Mouse (Mus musculus) stomach, embryonic 16.5 days (tissue): Measurements from ENCODE around the gene Arrb1. TPM values are rescaled to one million over a fixed set of nuclear protein-coding genes. Genes with fewer than 3 reads are reported as not detected.

Source experiments
- ATAC-seq: fragments of 200-750 bp; cut with Nextera tagmentation; 2 replicates; pipeline ENCODE4 v1.8.0; 2017; ENCODE audit warnings: moderate number of reproducible peaks, moderate TSS enrichment; ENCODE audit not compliant: insufficient read depth, low FRiP score
- H3K27ac ChIP-seq: fragments of 300-500 bp; sonication (generic); 2 replicates; pipeline ENCODE4 v1.5.1; 2014; ENCODE audit warnings: low read length
- H3K27me3 ChIP-seq: fragments of 300-500 bp; sonication (generic); 2 replicates; pipeline ENCODE4 v1.6.1; 2014; ENCODE audit warnings: low read length, control low read depth, mixed read lengths; ENCODE audit not compliant: control insufficient read depth, insufficient read depth
- H3K36me3 ChIP-seq: fragments of 300-500 bp; sonication (generic); 2 replicates; pipeline ENCODE4 v1.6.1; 2014; ENCODE audit warnings: low read length; ENCODE audit not compliant: control insufficient read depth, insufficient read depth
- H3K4me1 ChIP-seq: fragments of 300-500 bp; sonication (generic); 2 replicates; pipeline ENCODE4 v1.6.1; 2014; ENCODE audit warnings: low read length, control low read depth, mixed read lengths; ENCODE audit not compliant: control insufficient read depth, insufficient read depth
- H3K4me2 ChIP-seq: fragments of 300-500 bp; sonication (generic); 2 replicates; pipeline ENCODE4 v1.6.1; 2014; ENCODE audit warnings: low read depth, low read length, mixed read lengths
- H3K4me3 ChIP-seq: fragments of 300-500 bp; sonication (generic); replicated peaks from 2 replicates; pipeline ENCODE4 v1.5.1; 2014; ENCODE audit warnings: mild to moderate bottlenecking, low read length
- H3K9ac ChIP-seq: fragments of 300-500 bp; sonication (generic); 2 replicates; pipeline ENCODE4 v1.6.1; 2014; ENCODE audit warnings: low read length
- H3K9me3 ChIP-seq: fragments of 300-500 bp; sonication (generic); replicated peaks from 2 replicates; pipeline ENCODE4 v1.6.1; 2016; ENCODE audit warnings: low read length, control low read depth; ENCODE audit not compliant: control insufficient read depth
- WGBS: fragments of 180-500 bp; shearing (Covaris S2); extraction: QIAGEN DNeasy Blood & Tissue Kit; methylation state at CpG from one replicate; pipeline ENCODE4 v1.1.7; 2014; 5-methylcytosine and 5-hydroxymethylcytosine counted together
- polyA plus RNA-seq: library from polyadenylated mRNA; unstranded; fragments of >200 nt; fragmentation: Nextera tagmentation; extraction: Ambion mirVana; gene quantifications from 2 replicates; pipeline ENCODE4 v1.2.1, GENCODE M21; 2015

The Arrb1 gene
- polyA plus RNA-seq, 1 experiment from 2014 or later, result 13.6 TPM

- Histone ChIP-seq H3K4me1 (peaks cover 10% of the 10 kb centered on the region; the same call in 1 of the 2 replicates), H3K4me2 (no peak overlapping the region), H3K4me3 (no peak overlapping the region), H3K36me3 (no peaks in the 10 kb centered on the region), H3K9me3 (no peaks in the 10 kb centered on the region), H3K27me3 (no peaks in the 10 kb centered on the region), H3K27ac (no peak overlapping the region), H3K9ac (no peak overlapping the region)
- ATAC-seq, result no peak
- 68% methylated on average over 9 of the region's 9 CpGs for WGBS
These were observed 19.0 kb upstream of the Arrb1 start for GRCm38 (mm10) chr7:99516092-99516813.

DNA sequence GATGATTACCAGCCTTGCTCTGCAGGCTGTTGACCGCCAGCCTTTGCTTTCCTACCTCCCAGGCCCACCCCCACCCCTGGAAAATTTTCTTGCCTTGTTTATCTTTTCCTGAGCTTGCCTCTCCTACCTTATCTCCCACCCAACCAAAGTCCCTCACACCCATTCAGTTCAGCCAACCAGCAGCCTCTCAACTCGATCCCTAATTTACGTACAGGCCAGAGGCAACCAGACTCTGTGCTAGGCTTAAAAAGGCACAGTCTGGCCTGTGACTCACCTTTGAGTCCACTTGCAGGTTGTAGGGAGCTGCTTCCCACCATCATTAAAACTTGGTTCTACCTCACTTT is 18.5 kb upstream of the Arrb1 start:
- no peaks in the 10 kb centered on the region for H3K27me3 ChIP-seq
- H3K4me2 ChIP-seq, result no peak overlapping the region
- peak overlapping the region; percentile 42; the same call in 1 of the 2 replicates for H3K27ac ChIP-seq
- WGBS, result 54% methylated on average over 3 of the region's 3 CpGs
- H3K9me3 ChIP-seq, result no peaks in the 10 kb centered on the region
- H3K36me3 ChIP-seq, result no peaks in the 10 kb centered on the region
- H3K9ac ChIP-seq, result no peak overlapping the region
- ATAC-seq, result peak; percentile 68
- H3K4me3 ChIP-seq, result no peak overlapping the region
- peaks cover 10% of the 10 kb centered on the region; the same call in 1 of the 2 replicates for H3K4me1 ChIP-seq

GRCm38 (mm10) chr7:99518954-99519644 is 16.2 kb upstream of the Arrb1 start:
- Histone ChIP-seq H3K4me2 (no peak overlapping the region), H3K27me3 (no peaks in the 10 kb centered on the region), H3K27ac (peak overlapping the region; percentile 82), H3K9ac (no peak overlapping the region), H3K4me3 (no peak overlapping the region), H3K36me3 (no peaks in the 10 kb centered on the region), H3K4me1 (peaks cover 16% of the 10 kb centered on the region; the same call in 1 of the 2 replicates), H3K9me3 (no peaks in the 10 kb centered on the region)
- 37% methylated on average over 4 of the region's 4 CpGs for WGBS
- ATAC-seq, result peak; percentile 73

- H3K27ac ChIP-seq, result no peak overlapping the region
- H3K4me2 ChIP-seq, result no peak overlapping the region
- no peaks in the 10 kb centered on the region for H3K36me3 ChIP-seq
- 43% methylated on average over 8 of the region's 8 CpGs for WGBS
- peaks cover 16% of the 10 kb centered on the region; the same call in 1 of the 2 replicates for H3K4me1 ChIP-seq
- H3K4me3 ChIP-seq, result no peak overlapping the region
- H3K9ac ChIP-seq, result no peak overlapping the region
- ATAC-seq, result no peak
- H3K9me3 ChIP-seq, result no peaks in the 10 kb centered on the region
- no peaks in the 10 kb centered on the region for H3K27me3 ChIP-seq
These were observed 12.1 kb upstream of the Arrb1 start for GRCm38 (mm10) chr7:99523121-99523520.

DNA sequence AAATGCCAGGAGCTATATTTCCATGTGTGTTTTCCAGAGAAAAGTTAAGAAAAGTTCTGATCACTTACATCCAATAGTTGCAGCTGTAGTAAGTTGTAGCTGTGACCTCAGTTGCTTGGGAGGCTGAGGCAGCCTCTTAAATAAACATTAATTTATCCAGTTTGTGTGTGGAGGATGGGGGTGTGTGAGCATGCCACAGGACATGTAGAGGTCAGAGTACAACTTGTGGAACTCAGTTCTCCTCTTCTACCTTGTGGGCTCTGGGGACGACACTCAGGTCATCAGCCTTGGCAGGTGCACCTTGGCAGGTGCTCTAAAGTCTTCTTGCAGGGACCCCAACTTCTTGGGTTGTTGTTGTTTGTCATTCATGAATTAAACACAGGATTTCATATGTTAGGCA is 11.4 kb upstream of the Arrb1 start:
- H3K4me1 ChIP-seq, result peaks cover 16% of the 10 kb centered on the region; the same call in 1 of the 2 replicates
- no peak overlapping the region for H3K27ac ChIP-seq
- H3K4me2 ChIP-seq, result no peak overlapping the region
- no peaks in the 10 kb centered on the region for H3K9me3 ChIP-seq
- no peak for ATAC-seq
- WGBS, result 74% methylated on average over 1 of the region's 1 CpGs
- H3K27me3 ChIP-seq, result no peaks in the 10 kb centered on the region
- no peak overlapping the region for H3K4me3 ChIP-seq
- H3K36me3 ChIP-seq, result no peaks in the 10 kb centered on the region
- H3K9ac ChIP-seq, result no peak overlapping the region

DNA sequence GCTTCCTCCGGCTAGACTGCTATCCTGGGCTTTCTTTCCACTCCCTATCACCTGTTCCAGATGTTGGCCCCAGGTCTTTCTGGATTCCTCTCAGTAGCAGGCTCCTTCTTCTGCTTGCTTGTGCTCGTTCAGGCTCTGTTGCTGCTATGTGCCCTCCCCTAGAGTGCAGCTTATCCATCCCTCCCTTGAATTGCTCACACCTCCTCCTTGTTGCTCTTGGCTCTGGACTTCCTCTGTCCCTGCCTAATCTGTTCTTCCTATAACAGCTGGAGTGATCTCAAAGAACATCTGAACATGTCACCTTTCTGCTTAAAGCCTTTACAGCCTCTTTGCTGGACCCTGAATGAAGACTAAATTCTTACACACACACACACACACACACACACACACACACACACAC is 6.7 kb upstream of the Arrb1 start:
- H3K4me2 ChIP-seq, result no peak overlapping the region
- H3K27me3 ChIP-seq, result no peaks in the 10 kb centered on the region
- no peak for ATAC-seq
- no peaks in the 10 kb centered on the region for H3K9me3 ChIP-seq
- WGBS, result 42% methylated on average over 2 of the region's 2 CpGs
- H3K9ac ChIP-seq, result no peak overlapping the region
- no peak overlapping the region for H3K4me3 ChIP-seq
- no peak overlapping the region for H3K27ac ChIP-seq
- peaks cover 5% of the 10 kb centered on the region; the same call in 1 of the 2 replicates for H3K4me1 ChIP-seq
- H3K36me3 ChIP-seq, result no peaks in the 10 kb centered on the region

- no peak overlapping the region for H3K27ac ChIP-seq
- 46% methylated on average over 5 of the region's 5 CpGs for WGBS
These were observed 5.9 kb upstream of the Arrb1 start for GRCm38 (mm10) chr7:99529410-99529809.

DNA sequence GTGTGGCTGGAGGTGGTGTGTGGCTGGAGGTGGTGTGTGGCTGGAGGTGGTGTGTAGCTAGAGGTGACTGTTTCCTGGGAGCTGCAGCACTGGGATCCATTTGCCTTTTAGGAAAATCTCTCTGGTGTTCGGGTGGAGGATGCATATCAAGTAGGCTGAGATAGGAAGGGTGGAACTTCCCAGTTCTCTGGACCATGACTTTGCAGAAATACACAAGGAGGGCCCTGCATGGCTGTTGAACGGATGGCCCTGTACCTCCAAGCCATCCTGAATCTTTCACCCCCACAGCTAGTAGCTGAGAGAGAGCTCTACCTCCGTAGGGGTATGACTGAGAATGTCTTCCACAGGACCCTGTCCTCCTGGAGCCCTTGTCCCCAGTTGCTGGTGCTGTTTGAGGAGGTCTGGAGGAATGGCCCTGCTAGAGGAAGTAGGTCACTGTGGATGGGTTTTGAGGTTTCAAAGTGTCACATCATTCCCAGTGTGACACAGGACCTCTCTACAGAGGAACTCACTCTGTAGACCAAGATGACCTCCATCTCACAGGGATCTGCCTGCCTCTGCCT is 3.8 kb upstream of the Arrb1 start:
- H3K9ac ChIP-seq, result no peak overlapping the region
- WGBS, result 76% methylated on average over 3 of the region's 3 CpGs
- no peak overlapping the region for H3K4me2 ChIP-seq
- H3K9me3 ChIP-seq, result no peaks in the 10 kb centered on the region
- no peak for ATAC-seq
- H3K4me3 ChIP-seq, result no peak overlapping the region
- H3K27ac ChIP-seq, result no peak overlapping the region; the same call in 1 of the 2 replicates
- no peaks in the 10 kb centered on the region for H3K36me3 ChIP-seq
- no peaks in the 10 kb centered on the region for H3K27me3 ChIP-seq
- H3K4me1 ChIP-seq, result peaks cover 12% of the 10 kb centered on the region; the same call in 1 of the 2 replicates

More at GRCm38 (mm10) chr7:99529410-99529809, 5.9 kb upstream of the Arrb1 start:
- Histone ChIP-seq H3K9me3 (no peaks in the 10 kb centered on the region), H3K4me2 (no peak overlapping the region), H3K4me3 (no peak overlapping the region), H3K9ac (no peak overlapping the region), H3K27me3 (no peaks in the 10 kb centered on the region), H3K4me1 (no peaks in the 10 kb centered on the region), H3K36me3 (no peaks in the 10 kb centered on the region)
- no peak for ATAC-seq

DNA sequence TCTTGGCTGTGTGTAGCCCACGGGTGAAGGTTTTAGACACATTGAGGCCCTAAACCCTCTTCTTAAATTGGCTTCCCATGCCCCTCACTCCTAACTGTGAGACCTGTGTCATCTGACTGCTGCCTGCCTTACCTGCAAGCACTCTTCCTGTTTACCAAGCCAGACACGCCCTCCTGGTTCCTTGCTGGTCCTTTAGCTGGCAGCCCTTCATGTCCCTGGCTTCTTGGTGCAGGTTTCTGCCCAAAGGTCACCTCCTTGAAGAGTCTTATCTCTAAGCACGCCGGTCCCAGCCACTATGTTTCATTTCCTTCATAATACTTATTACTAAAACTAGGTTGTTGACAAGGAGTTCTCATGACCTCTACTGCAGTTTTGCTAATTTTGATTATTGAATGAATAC is 2.7 kb upstream of the Arrb1 start:
- Histone ChIP-seq H3K27me3 (no peaks in the 10 kb centered on the region), H3K4me3 (no peak overlapping the region), H3K4me2 (no peak overlapping the region), H3K9me3 (no peaks in the 10 kb centered on the region), H3K36me3 (no peaks in the 10 kb centered on the region), H3K27ac (peak overlapping the region; percentile 14; the same call in 1 of the 2 replicates), H3K9ac (no peak overlapping the region), H3K4me1 (peaks cover 22% of the 10 kb centered on the region)
- 60% methylated on average over 4 of the region's 4 CpGs for WGBS
- no peak for ATAC-seq
